Mouse (Mus musculus) CH12.LX (cell line): Measurements from ENCODE around the gene Gm19668.
"Not testable (repeated sequence)": the region's sequence is repeated elsewhere in the genome, so short reads cannot be mapped to it uniquely, and the experiment has no call there.

ENCODE experiments used
- BHLHE40 ChIP-seq: IDR thresholded peaks from 2 replicates; pipeline ENCODE4 v1.6.1; 2011; ENCODE audit warnings: mild to moderate bottlenecking, low read depth, low read length, improper control_type of control experiment
- CTCF ChIP-seq, 2 experiments: IDR thresholded peaks in 1 of 2; conservative IDR thresholded peaks in 1 of 2; 2 replicates each; pipeline ENCODE4 v1.5.1; 2011 to 2012; ENCODE audit warnings: low read depth in 2 of 2, low read length in 2 of 2, improper control_type of control experiment in 1 of 2, inconsistent platforms in 1 of 2, mild to moderate bottlenecking in 1 of 2, moderate library complexity in 1 of 2
- KAT2A ChIP-seq: IDR thresholded peaks from 2 replicates; pipeline ENCODE4 v1.6.1; 2012; ENCODE audit warnings: low read length, improper control_type of control experiment, inconsistent platforms; ENCODE audit not compliant: insufficient replicate concordance
- MAX ChIP-seq: IDR thresholded peaks from 2 replicates; pipeline ENCODE4 v1.6.1; 2011; ENCODE audit warnings: low read length, improper control_type of control experiment
- MAZ ChIP-seq: IDR thresholded peaks from 2 replicates; pipeline ENCODE4 v1.6.1; 2012; ENCODE audit warnings: low read depth, mild to moderate bottlenecking, inconsistent platforms, low read length, improper control_type of control experiment, moderate library complexity
- NELFE ChIP-seq: IDR thresholded peaks from 2 replicates; pipeline ENCODE4 v1.6.1; 2011; ENCODE audit warnings: low read depth, low read length, improper control_type of control experiment
- POLR2A ChIP-seq: IDR thresholded peaks from 2 replicates; pipeline ENCODE4 v1.6.1; 2011; ENCODE audit warnings: low read depth, mild to moderate bottlenecking, improper control_type of control experiment, low read length
- UBTF ChIP-seq: IDR thresholded peaks from 2 replicates; pipeline ENCODE4 v1.6.1; 2012; ENCODE audit warnings: low read depth, mild to moderate bottlenecking, inconsistent platforms, low read length, improper control_type of control experiment, moderate library complexity

DNA sequence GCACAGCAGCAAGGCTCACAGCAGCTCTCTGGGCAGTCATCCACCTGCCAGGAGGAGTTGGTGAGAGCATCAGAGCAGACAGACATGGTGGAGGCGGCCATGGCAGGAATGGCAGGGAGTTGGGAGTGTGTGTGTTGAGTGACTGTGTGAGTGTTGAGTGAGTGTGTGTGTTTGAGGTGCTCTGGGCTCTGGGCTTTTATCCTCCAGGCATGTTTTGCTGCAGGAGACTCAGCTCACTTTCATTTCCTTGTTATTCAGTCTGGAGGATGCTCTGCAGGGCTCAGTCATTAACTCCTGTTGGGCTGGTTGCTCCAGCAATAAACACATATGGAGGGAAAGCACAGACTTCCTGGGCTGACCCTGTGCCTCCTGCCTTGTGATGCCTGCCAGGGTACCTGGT, 22.1 kb downstream of the Gm19668 start, which contains the start of gene Gm7138:
- not testable (repeated sequence) for TF ChIP-seq POLR2A; KAT2A; BHLHE40; MAX; MAZ; CTCF (conservative IDR thresholded peaks at IDR 0.05 in 1 of 2, IDR thresholded peaks at IDR 0.05 in 1 of 2; ENCODE audit: low read depth in 2 of 2, low read length in 2 of 2); UBTF; NELFE
